Mouse (Mus musculus) spleen, adult 2 months (tissue): ENCODE measurements around the gene Abca1.

Experiments
- CTCF ChIP-seq: fragments of 200-500 bp; IDR thresholded peaks from 2 replicates; pipeline ENCODE4 v1.5.1; 2011; ENCODE audit warnings: mild to moderate bottlenecking, inconsistent platforms; ENCODE audit not compliant: insufficient read depth, insufficient read length, insufficient replicate concordance; ENCODE audit errors: extremely low read depth
- POLR2A ChIP-seq: fragments of 200-500 bp; IDR thresholded peaks from 2 replicates; pipeline ENCODE4 v1.6.1; 2011; ENCODE audit warnings: low read depth, low read length, inconsistent platforms

GRCm38 (mm10) chr4:53015024-53015423 is 144.7 kb downstream of the Abca1 start:
- TF ChIP-seq CTCF (no peak), POLR2A (no peak)
